Mouse (Mus musculus): ENCODE measurements around the gene Fcgr1. TPM values are rescaled to one million over a fixed set of nuclear protein-coding genes. Genes with fewer than 3 reads are reported as not detected.
A peak's percentile ranks its signal among the peaks of the same experiment; 100 is the strongest.

The Fcgr1 gene
- total and polyA plus RNA-seq, 3 experiments, result 1.1 to 1.3 (median 1.2) TPM

DNA sequence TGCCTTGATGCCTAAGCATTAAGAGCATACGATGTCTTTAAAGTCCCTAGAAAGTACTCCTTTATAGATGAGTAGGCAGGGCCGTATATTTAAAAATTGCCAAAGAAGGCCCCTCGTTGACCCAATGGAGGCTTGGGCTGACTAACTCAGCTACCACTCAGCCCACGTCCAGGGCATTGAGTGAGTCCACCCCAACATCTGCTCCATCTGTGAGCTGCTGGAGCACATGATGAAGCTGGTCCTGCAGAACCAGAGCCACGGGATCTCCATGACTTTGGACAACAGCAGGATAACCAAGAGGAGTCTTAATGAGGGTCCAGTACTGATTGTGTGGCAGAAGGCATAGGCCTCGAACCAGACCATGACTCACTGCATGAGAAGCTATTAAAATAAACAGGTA is 43.5 kb upstream of the Fcgr1 start:
- no peak overlapping the region for H3K9ac ChIP-seq (ENCODE audit: low read depth, low read length)
- H3K27ac ChIP-seq, result no peak overlapping the region
- peaks cover 2% of the 10 kb centered on the region for H3K4me1 ChIP-seq (ENCODE audit: control insufficient read depth, insufficient read depth, low read length)
- DNase-seq, result peak in 1 of 2 experiments; percentile 8
- no peak overlapping the region for H3K4me3 ChIP-seq
- H3K79me2 ChIP-seq (replicated peaks; ENCODE audit: control insufficient read depth, insufficient read depth, low read length), result no peaks in the 10 kb centered on the region
- H3K36me3 ChIP-seq (ENCODE audit: control insufficient read depth, insufficient read depth, low read length), result no peaks in the 10 kb centered on the region
- intact Hi-C loops (cut with DNase I), result no loop called here
- TF ChIP-seq POLR2A (IDR thresholded peaks at IDR 0.05; ENCODE audit: insufficient read depth, low read depth, low read length) (no peak), CTCF (IDR thresholded peaks at IDR 0.05) (no peak), EP300 (IDR thresholded peaks at IDR 0.05; ENCODE audit: insufficient read depth, low read depth, low read length) (no peak)
- H3K27me3 ChIP-seq (ENCODE audit: control insufficient read depth, insufficient read depth, low read length), result peaks cover 23% of the 10 kb centered on the region
- 82% methylated on average over 6 of the region's 6 CpGs for WGBS

DNA sequence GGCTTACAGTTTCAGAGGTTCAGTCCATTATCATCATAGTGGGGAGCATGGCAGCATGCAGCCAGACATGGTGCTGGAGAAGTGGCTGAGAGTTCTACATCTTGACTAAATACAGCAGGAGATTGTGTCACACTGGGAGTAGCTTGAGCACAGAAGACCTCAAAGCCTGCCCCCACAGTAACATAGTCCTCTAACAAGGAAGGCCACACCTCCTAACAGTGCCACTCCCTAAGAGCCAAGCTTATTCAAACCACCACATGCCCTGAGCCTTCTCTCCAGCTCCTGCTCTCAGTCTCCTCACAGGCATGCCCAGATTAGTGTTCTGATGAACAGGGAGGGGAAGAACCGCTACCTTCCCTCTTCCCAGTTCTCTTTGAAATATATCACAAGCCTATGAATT is 42.9 kb upstream of the Fcgr1 start:
- Histone ChIP-seq H3K36me3 (ENCODE audit: control insufficient read depth, insufficient read depth, low read length) (no peaks in the 10 kb centered on the region), H3K4me3 (no peak overlapping the region), H3K27me3 (ENCODE audit: control insufficient read depth, insufficient read depth, low read length) (peaks cover 25% of the 10 kb centered on the region), H3K27ac (no peak overlapping the region), H3K79me2 (replicated peaks; ENCODE audit: control insufficient read depth, insufficient read depth, low read length) (no peaks in the 10 kb centered on the region), H3K4me1 (ENCODE audit: control insufficient read depth, insufficient read depth, low read length) (peaks cover 2% of the 10 kb centered on the region), H3K9ac (ENCODE audit: low read depth, low read length) (no peak overlapping the region)
- peak in 1 of 2 experiments; percentile 9 for DNase-seq
- WGBS, result 90% methylated on average over 1 of the region's 1 CpGs
- TF ChIP-seq EP300 (IDR thresholded peaks at IDR 0.05; ENCODE audit: insufficient read depth, low read depth, low read length) (no peak), POLR2A (IDR thresholded peaks at IDR 0.05; ENCODE audit: insufficient read depth, low read depth, low read length) (no peak), CTCF (IDR thresholded peaks at IDR 0.05) (no peak)
- intact Hi-C loops (cut with DNase I), result no loop called here

DNA sequence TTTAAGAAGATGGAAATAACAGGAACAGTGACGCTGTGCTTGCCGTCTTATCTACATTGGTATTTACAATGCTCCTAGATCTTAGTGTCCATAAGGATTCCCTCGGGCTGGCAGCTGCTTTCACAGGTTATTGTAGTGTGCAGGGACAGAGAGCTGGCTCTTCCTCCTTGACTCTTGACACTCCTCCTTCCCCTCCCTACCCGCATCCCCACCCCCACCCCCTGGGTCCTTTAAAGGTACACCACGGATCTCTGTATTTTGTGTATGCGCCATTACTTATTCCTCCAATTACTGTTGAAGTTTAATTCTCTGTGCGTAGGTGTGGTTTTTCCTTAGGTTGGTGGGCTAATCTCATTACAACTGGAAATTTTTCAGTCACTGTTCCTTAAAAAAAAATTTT is 41.8 kb upstream of the Fcgr1 start:
- H3K4me1 ChIP-seq (ENCODE audit: control insufficient read depth, insufficient read depth, low read length), result peaks cover 2% of the 10 kb centered on the region
- intact Hi-C loops (cut with DNase I), result no loop called here
- no peaks in the 10 kb centered on the region for H3K36me3 ChIP-seq (ENCODE audit: control insufficient read depth, insufficient read depth, low read length)
- no peak overlapping the region for H3K27ac ChIP-seq
- 31% methylated on average over 7 of the region's 7 CpGs for WGBS
- H3K79me2 ChIP-seq (replicated peaks; ENCODE audit: control insufficient read depth, insufficient read depth, low read length), result no peaks in the 10 kb centered on the region
- peaks cover 24% of the 10 kb centered on the region for H3K27me3 ChIP-seq (ENCODE audit: control insufficient read depth, insufficient read depth, low read length)
- no peak for DNase-seq
- H3K9ac ChIP-seq (ENCODE audit: low read depth, low read length), result no peak overlapping the region
- TF ChIP-seq EP300 (IDR thresholded peaks at IDR 0.05; ENCODE audit: insufficient read depth, low read depth, low read length) (no peak), CTCF (IDR thresholded peaks at IDR 0.05) (no peak), POLR2A (IDR thresholded peaks at IDR 0.05; ENCODE audit: insufficient read depth, low read depth, low read length) (no peak)
- H3K4me3 ChIP-seq, result no peak overlapping the region

DNA sequence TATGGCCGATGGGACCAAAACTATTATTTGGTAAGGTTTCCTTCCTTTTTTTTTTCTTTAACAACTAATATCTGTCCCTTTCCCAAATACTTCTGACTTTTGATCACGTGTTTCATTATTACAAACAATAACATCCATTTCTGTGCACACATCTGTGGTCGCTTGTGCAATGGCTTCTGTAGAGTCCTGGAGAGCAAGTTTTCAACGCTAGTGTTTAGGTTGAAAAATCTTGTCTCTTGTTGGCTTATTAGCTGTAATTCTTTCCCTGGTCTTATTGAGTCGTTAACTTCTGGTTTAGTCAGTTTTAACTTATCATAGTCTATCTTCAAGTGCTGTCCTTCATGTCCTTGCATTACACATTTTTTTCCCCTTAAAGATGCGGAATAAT is 41.4 kb upstream of the Fcgr1 start:
- H3K4me1 ChIP-seq (ENCODE audit: control insufficient read depth, insufficient read depth, low read length), result peaks cover 2% of the 10 kb centered on the region
- H3K79me2 ChIP-seq (replicated peaks; ENCODE audit: control insufficient read depth, insufficient read depth, low read length), result no peaks in the 10 kb centered on the region
- H3K4me3 ChIP-seq, result no peak overlapping the region
- H3K36me3 ChIP-seq (ENCODE audit: control insufficient read depth, insufficient read depth, low read length), result no peaks in the 10 kb centered on the region
- no peak for TF ChIP-seq CTCF (IDR thresholded peaks at IDR 0.05)
- no peak for TF ChIP-seq EP300 (IDR thresholded peaks at IDR 0.05; ENCODE audit: insufficient read depth, low read depth, low read length)
- no peak for TF ChIP-seq POLR2A (IDR thresholded peaks at IDR 0.05; ENCODE audit: insufficient read depth, low read depth, low read length)
- H3K9ac ChIP-seq (ENCODE audit: low read depth, low read length), result no peak overlapping the region
- intact Hi-C loops (cut with DNase I), result no loop called here
- DNase-seq, result no peak
- H3K27me3 ChIP-seq (ENCODE audit: control insufficient read depth, insufficient read depth, low read length), result peaks cover 25% of the 10 kb centered on the region
- no peak overlapping the region for H3K27ac ChIP-seq
- WGBS, result 64% methylated on average over 6 of the region's 6 CpGs

DNA sequence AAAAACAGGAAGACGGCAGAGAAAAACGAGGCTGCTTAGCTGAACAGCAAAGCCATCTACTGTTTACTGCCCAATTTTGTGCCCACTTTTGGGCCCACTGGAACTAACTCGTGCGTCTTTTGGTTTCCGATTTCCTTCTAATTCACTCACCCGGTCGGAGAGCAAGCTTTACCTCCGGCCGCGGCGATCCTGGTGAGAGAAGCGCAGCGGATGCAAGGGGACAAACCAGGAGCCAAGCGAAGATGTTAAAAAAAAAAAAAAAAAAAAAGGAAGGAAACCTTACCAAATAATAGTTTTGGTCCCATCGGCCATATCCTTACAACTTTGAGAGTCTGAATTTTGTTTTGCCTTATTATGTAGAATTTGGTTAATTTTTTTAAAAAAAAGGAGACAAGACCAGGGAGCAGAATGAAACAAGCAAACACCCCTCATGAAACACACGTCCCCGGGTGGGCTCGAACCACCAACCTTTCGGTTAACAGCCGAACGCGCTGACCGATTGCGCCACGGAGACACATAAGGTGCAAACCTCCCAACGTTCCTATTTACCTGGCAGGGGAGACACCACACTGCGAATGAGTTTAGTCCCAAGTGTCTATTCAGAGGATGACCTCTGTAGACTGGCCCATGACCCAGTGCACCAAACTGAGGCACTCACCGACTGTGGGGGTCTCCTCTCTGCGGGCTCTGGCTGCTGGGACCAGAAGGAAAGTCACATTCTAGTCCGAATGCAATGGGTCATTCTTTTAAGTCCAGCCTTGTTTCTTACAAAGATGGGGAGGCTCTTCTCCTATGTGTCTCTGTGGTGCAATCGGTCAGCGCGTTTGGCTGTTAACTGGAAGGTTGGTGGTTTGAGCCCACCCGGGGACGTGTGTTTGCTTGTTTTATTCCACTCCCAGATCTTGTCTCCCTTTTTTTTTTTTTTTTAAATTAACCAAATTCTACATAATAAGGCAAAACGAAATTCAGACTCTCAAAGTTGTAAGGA is 40.7 kb upstream of the Fcgr1 start:
- no peak for TF ChIP-seq CTCF (IDR thresholded peaks at IDR 0.05)
- TF ChIP-seq EP300 (IDR thresholded peaks at IDR 0.05; ENCODE audit: insufficient read depth, low read depth, low read length), result no peak
- Histone ChIP-seq H3K9ac (ENCODE audit: low read depth, low read length) (no peak overlapping the region), H3K36me3 (ENCODE audit: control insufficient read depth, insufficient read depth, low read length) (no peaks in the 10 kb centered on the region), H3K4me1 (ENCODE audit: control insufficient read depth, insufficient read depth, low read length) (peaks cover 2% of the 10 kb centered on the region), H3K27ac (no peak overlapping the region), H3K27me3 (ENCODE audit: control insufficient read depth, insufficient read depth, low read length) (peaks cover 27% of the 10 kb centered on the region), H3K4me3 (peak overlapping the region; percentile 17; the same call in 1 of the 2 replicates), H3K79me2 (replicated peaks; ENCODE audit: control insufficient read depth, insufficient read depth, low read length) (no peaks in the 10 kb centered on the region)
- DNase-seq, result no peak
- intact Hi-C loops (cut with DNase I), result no loop called here
- WGBS, result 7% methylated on average over 36 of the region's 36 CpGs

Measured in heart, adult 2 months (tissue).